Mouse (Mus musculus) midbrain, embryonic 12.5 days (tissue): ENCODE measurements around the gene Lhx1. TPM values are rescaled to one million over a fixed set of nuclear protein-coding genes. Genes with fewer than 3 reads are reported as not detected.

ENCODE experiments used
- ATAC-seq: fragments of 200-750 bp; cut with Nextera tagmentation; 2 replicates; pipeline ENCODE4 v1.8.0; 2017; ENCODE audit warnings: low read depth, moderate TSS enrichment, moderate library complexity; ENCODE audit not compliant: low FRiP score
- H3K27ac ChIP-seq: fragments of 300-500 bp; sonication (generic); replicated peaks from 2 replicates; pipeline ENCODE4 v1.5.1; 2016; ENCODE audit warnings: mild to moderate bottlenecking
- H3K27me3 ChIP-seq: fragments of 300-500 bp; sonication (generic); 2 replicates; pipeline ENCODE4 v1.6.1; 2016; ENCODE audit warnings: mild to moderate bottlenecking
- H3K36me3 ChIP-seq: fragments of 300-500 bp; sonication (generic); 2 replicates; pipeline ENCODE4 v1.6.1; 2016
- H3K4me1 ChIP-seq: fragments of 300-500 bp; sonication (generic); 2 replicates; pipeline ENCODE4 v1.6.1; 2016
- H3K4me2 ChIP-seq: fragments of 300-500 bp; sonication (generic); replicated peaks from 2 replicates; pipeline ENCODE4 v1.6.1; 2016; ENCODE audit warnings: mild to moderate bottlenecking, moderate library complexity
- H3K4me3 ChIP-seq: fragments of 300-500 bp; sonication (generic); 2 replicates; pipeline ENCODE4 v1.5.1; 2016; ENCODE audit warnings: mild to moderate bottlenecking
- H3K9ac ChIP-seq: fragments of 300-500 bp; sonication (generic); replicated peaks from 2 replicates; pipeline ENCODE4 v1.6.1; 2016; ENCODE audit warnings: mild to moderate bottlenecking, moderate library complexity
- H3K9me3 ChIP-seq: fragments of 300-500 bp; sonication (generic); 2 replicates; pipeline ENCODE4 v1.6.1; 2016; ENCODE audit warnings: mild to moderate bottlenecking
- WGBS: fragments of 180-500 bp; shearing (Covaris S2); methylation state at CpG from one replicate; pipeline ENCODE4 v1.1.7; 2016; 5-methylcytosine and 5-hydroxymethylcytosine counted together
- polyA plus RNA-seq: library from polyadenylated mRNA; unstranded; fragments of >200 nt; fragmentation: Nextera tagmentation; extraction: Ambion mirVana; gene quantifications from 2 replicates; pipeline ENCODE4 v1.2.1, GENCODE M21; 2016

The Lhx1 gene
- polyA plus RNA-seq: 50.5 and 55.0 TPM in 2 replicates

GRCm38 (mm10) chr11:84525421-84526274, at the start of gene Lhx1:
Gene Lhx1, minus strand, starts transcription at chr11:84525535.
- Histone ChIP-seq H3K4me2 (peak within 1 kb of the TSS; percentile 82), H3K27me3 (peaks cover 100% of the 10 kb centered on the region), H3K9me3 (no peaks in the 10 kb centered on the region), H3K9ac (peak within 1 kb of the TSS; percentile 79), H3K27ac (peak within 1 kb of the TSS; percentile 81), H3K4me3 (peak within 1 kb of the TSS; percentile 57), H3K36me3 (no peaks in the 10 kb centered on the region), H3K4me1 (peaks cover 48% of the 10 kb centered on the region)
- ATAC-seq: peak; percentile 94
- under 1% methylated on average over 64 of the region's 64 CpGs for WGBS

- H3K27me3 ChIP-seq: peaks cover 12% of the 10 kb centered on the region
- no peak overlapping the region for H3K9ac ChIP-seq
- 22% methylated on average over 8 of the region's 8 CpGs for WGBS
- H3K4me3 ChIP-seq: no peak overlapping the region
- H3K4me1 ChIP-seq: peaks cover 49% of the 10 kb centered on the region
- no peaks in the 10 kb centered on the region for H3K36me3 ChIP-seq
- H3K9me3 ChIP-seq: no peaks in the 10 kb centered on the region
- H3K27ac ChIP-seq: peak overlapping the region; percentile 44; the same call in 1 of the 2 replicates
- no peak overlapping the region for H3K4me2 ChIP-seq
- ATAC-seq: peak; percentile 42; the same call in 1 of the 2 replicates
These were observed 49.5 kb upstream of the Lhx1 start for GRCm38 (mm10) chr11:84574834-84575233.

- no peaks in the 10 kb centered on the region for H3K36me3 ChIP-seq
- peaks cover 12% of the 10 kb centered on the region for H3K27me3 ChIP-seq
- no peaks in the 10 kb centered on the region for H3K9me3 ChIP-seq
- H3K27ac ChIP-seq: peak overlapping the region; percentile 44; the same call in 1 of the 2 replicates
- no peak for ATAC-seq
- no peak overlapping the region for H3K4me3 ChIP-seq
- no peak overlapping the region for H3K9ac ChIP-seq
- no peak overlapping the region for H3K4me2 ChIP-seq
- peaks cover 48% of the 10 kb centered on the region for H3K4me1 ChIP-seq
- WGBS: 43% methylated on average over 8 of the region's 8 CpGs
These were observed 48.3 kb upstream of the Lhx1 start for GRCm38 (mm10) chr11:84573637-84574036.

- 78% methylated on average over 5 of the region's 5 CpGs for WGBS
These were observed 45.5 kb upstream of the Lhx1 start for GRCm38 (mm10) chr11:84570812-84571211.

GRCm38 (mm10) chr11:84570392-84570791, 45.1 kb upstream of the Lhx1 start:
- H3K9me3 ChIP-seq: no peaks in the 10 kb centered on the region
- H3K9ac ChIP-seq: 0 out of 2 replicates have a peak overlapping the region, but pooled peaks have one; percentile 2
- peak overlapping the region; percentile 13; the same call in 1 of the 2 replicates for H3K4me2 ChIP-seq
- H3K27me3 ChIP-seq: peaks cover 19% of the 10 kb centered on the region
- no peak overlapping the region for H3K4me3 ChIP-seq
- 53% methylated on average over 12 of the region's 12 CpGs for WGBS
- ATAC-seq: peak; percentile 44; the same call in 1 of the 2 replicates
- no peaks in the 10 kb centered on the region for H3K36me3 ChIP-seq
- H3K4me1 ChIP-seq: peaks cover 50% of the 10 kb centered on the region
- H3K27ac ChIP-seq: peak overlapping the region; percentile 83

More at GRCm38 (mm10) chr11:84570812-84571211, 45.5 kb upstream of the Lhx1 start:
- Histone ChIP-seq H3K27me3 (peaks cover 19% of the 10 kb centered on the region), H3K9ac (no peak overlapping the region), H3K27ac (peak overlapping the region; percentile 83), H3K36me3 (no peaks in the 10 kb centered on the region), H3K4me2 (no peak overlapping the region), H3K4me3 (no peak overlapping the region), H3K4me1 (peaks cover 50% of the 10 kb centered on the region), H3K9me3 (no peaks in the 10 kb centered on the region)
- no peak for ATAC-seq

GRCm38 (mm10) chr11:84569052-84569751, 43.9 kb upstream of the Lhx1 start:
- peak; percentile 73 for ATAC-seq
- Histone ChIP-seq H3K9ac (no peak overlapping the region), H3K27ac (peak overlapping the region; percentile 83), H3K4me2 (no peak overlapping the region), H3K9me3 (no peaks in the 10 kb centered on the region), H3K27me3 (peaks cover 20% of the 10 kb centered on the region), H3K36me3 (no peaks in the 10 kb centered on the region), H3K4me3 (no peak overlapping the region), H3K4me1 (peaks cover 38% of the 10 kb centered on the region)
- WGBS: 51% methylated on average over 5 of the region's 8 CpGs

- H3K27ac ChIP-seq: peak overlapping the region; percentile 83
- H3K9ac ChIP-seq: no peak overlapping the region
- no peaks in the 10 kb centered on the region for H3K36me3 ChIP-seq
- 35% methylated on average over 5 of the region's 5 CpGs for WGBS
- H3K9me3 ChIP-seq: no peaks in the 10 kb centered on the region
- ATAC-seq: peak; percentile 18; the same call in 1 of the 2 replicates
- no peak overlapping the region for H3K4me3 ChIP-seq
- H3K4me2 ChIP-seq: no peak overlapping the region
- H3K27me3 ChIP-seq: peaks cover 26% of the 10 kb centered on the region
- H3K4me1 ChIP-seq: peaks cover 38% of the 10 kb centered on the region
These were observed 43.1 kb upstream of the Lhx1 start for GRCm38 (mm10) chr11:84568482-84568881.

GRCm38 (mm10) chr11:84566691-84567090, 41.4 kb upstream of the Lhx1 start:
- Histone ChIP-seq H3K27me3 (peaks cover 33% of the 10 kb centered on the region), H3K27ac (no peak overlapping the region), H3K4me1 (peaks cover 50% of the 10 kb centered on the region), H3K9me3 (no peaks in the 10 kb centered on the region), H3K36me3 (no peaks in the 10 kb centered on the region), H3K4me3 (no peak overlapping the region), H3K4me2 (no peak overlapping the region), H3K9ac (no peak overlapping the region)
- ATAC-seq: no peak
- WGBS: 63% methylated on average over 8 of the region's 8 CpGs

GRCm38 (mm10) chr11:84565224-84565623, 39.9 kb upstream of the Lhx1 start:
- Histone ChIP-seq H3K36me3 (no peaks in the 10 kb centered on the region), H3K4me3 (no peak overlapping the region), H3K4me2 (no peak overlapping the region), H3K27me3 (peaks cover 38% of the 10 kb centered on the region), H3K9ac (no peak overlapping the region), H3K9me3 (no peaks in the 10 kb centered on the region), H3K4me1 (peaks cover 42% of the 10 kb centered on the region), H3K27ac (no peak overlapping the region)
- ATAC-seq: no peak
- 95% methylated on average over 3 of the region's 3 CpGs for WGBS

GRCm38 (mm10) chr11:84563360-84563759, 38.0 kb upstream of the Lhx1 start:
- peaks cover 37% of the 10 kb centered on the region for H3K27me3 ChIP-seq
- H3K4me2 ChIP-seq: peak overlapping the region; percentile 29
- ATAC-seq: peak; percentile 68
- no peaks in the 10 kb centered on the region for H3K36me3 ChIP-seq
- no peak overlapping the region for H3K9ac ChIP-seq
- 26% methylated on average over 7 of the region's 7 CpGs for WGBS
- H3K4me1 ChIP-seq: peaks cover 25% of the 10 kb centered on the region
- H3K9me3 ChIP-seq: no peaks in the 10 kb centered on the region
- H3K27ac ChIP-seq: peak overlapping the region; percentile 60
- H3K4me3 ChIP-seq: no peak overlapping the region

GRCm38 (mm10) chr11:84562758-84563347, 37.5 kb upstream of the Lhx1 start:
- peak overlapping the region; percentile 60 for H3K27ac ChIP-seq

More at GRCm38 (mm10) chr11:84562758-84563347, 37.5 kb upstream of the Lhx1 start:
- 15% methylated on average over 9 of the region's 9 CpGs for WGBS
- Histone ChIP-seq H3K9me3 (no peaks in the 10 kb centered on the region), H3K36me3 (no peaks in the 10 kb centered on the region), H3K4me2 (peak overlapping the region; percentile 29), H3K27me3 (peaks cover 33% of the 10 kb centered on the region), H3K9ac (peak overlapping the region; percentile 11; the same call in 1 of the 2 replicates), H3K4me3 (no peak overlapping the region), H3K4me1 (peaks cover 21% of the 10 kb centered on the region)
- ATAC-seq: no peak
